Mouse (Mus musculus) heart, embryonic 10.5 days (tissue): Measurements from ENCODE around the gene Tm9sf3. TPM values are rescaled to one million over a fixed set of nuclear protein-coding genes. Genes with fewer than 3 reads are reported as not detected.

ENCODE experiments used
- DNase-seq: peaks from one replicate; pipeline ENCODE4 v3.0.0-alpha.2; 2017; ENCODE audit warnings: low spot score
- H3K27ac ChIP-seq: fragments of 300-500 bp; sonication (generic); 2 replicates; pipeline ENCODE4 v1.5.1; 2016; ENCODE audit warnings: mild to moderate bottlenecking
- H3K27me3 ChIP-seq: fragments of 300-500 bp; sonication (generic); 2 replicates; pipeline ENCODE4 v1.6.1; 2016; ENCODE audit warnings: mild to moderate bottlenecking; ENCODE audit not compliant: poor library complexity, insufficient read depth, severe bottlenecking
- H3K36me3 ChIP-seq: fragments of 300-500 bp; sonication (generic); 2 replicates; pipeline ENCODE4 v1.6.1; 2016; ENCODE audit warnings: mild to moderate bottlenecking, moderate library complexity
- H3K4me1 ChIP-seq: fragments of 300-500 bp; sonication (generic); 2 replicates; pipeline ENCODE4 v1.6.1; 2016; ENCODE audit warnings: mild to moderate bottlenecking
- H3K4me3 ChIP-seq: fragments of 300-500 bp; sonication (generic); 2 replicates; pipeline ENCODE4 v1.5.1; 2016; ENCODE audit warnings: mild to moderate bottlenecking, moderate library complexity
- H3K9me3 ChIP-seq: fragments of 300-500 bp; sonication (generic); 2 replicates; pipeline ENCODE4 v1.6.1; 2016; ENCODE audit warnings: mild to moderate bottlenecking, moderate library complexity
- WGBS: fragments of 180-500 bp; shearing (Covaris S2); methylation state at CpG from one replicate; pipeline ENCODE4 v1.1.7; 2016; 5-methylcytosine and 5-hydroxymethylcytosine counted together
- polyA plus RNA-seq: library from polyadenylated mRNA; unstranded; fragments of >200 nt; fragmentation: Nextera tagmentation; extraction: Ambion mirVana; gene quantifications from 2 replicates; pipeline ENCODE4 v1.2.1, GENCODE M21; 2016

The Tm9sf3 gene
- polyA plus RNA-seq, 1 experiment from 2014 or later: 123 TPM

DNA sequence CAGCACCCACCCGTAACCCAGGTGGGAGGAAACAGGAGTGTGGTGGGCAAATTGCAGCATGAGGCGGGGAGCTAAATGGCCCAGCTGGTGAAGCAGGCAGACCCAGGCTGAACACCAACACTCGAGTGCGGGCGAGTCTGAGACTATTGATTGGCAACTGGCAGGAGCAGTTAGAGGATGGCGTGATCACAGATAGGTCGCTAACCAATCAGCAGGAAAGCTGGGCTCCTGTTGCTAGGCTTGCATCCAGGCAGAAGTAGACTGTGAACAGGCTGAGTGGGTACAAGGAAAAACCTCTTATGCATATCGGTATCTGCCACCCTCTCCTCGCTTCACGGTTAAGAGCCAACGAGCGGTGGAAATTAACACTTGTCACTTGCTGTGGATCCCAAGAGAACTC, 66.2 kb downstream of the Tm9sf3 start:
- 78% methylated on average over 12 of the region's 12 CpGs for WGBS
- H3K9me3 ChIP-seq: no peaks in the 10 kb centered on the region
- no peak overlapping the region for H3K4me3 ChIP-seq
- peaks cover 10% of the 10 kb centered on the region; the same call in 1 of the 2 replicates for H3K27me3 ChIP-seq
- no peaks in the 10 kb centered on the region for H3K4me1 ChIP-seq
- no peaks in the 10 kb centered on the region for H3K36me3 ChIP-seq
- no peak for DNase-seq
- H3K27ac ChIP-seq: no peak overlapping the region

DNA sequence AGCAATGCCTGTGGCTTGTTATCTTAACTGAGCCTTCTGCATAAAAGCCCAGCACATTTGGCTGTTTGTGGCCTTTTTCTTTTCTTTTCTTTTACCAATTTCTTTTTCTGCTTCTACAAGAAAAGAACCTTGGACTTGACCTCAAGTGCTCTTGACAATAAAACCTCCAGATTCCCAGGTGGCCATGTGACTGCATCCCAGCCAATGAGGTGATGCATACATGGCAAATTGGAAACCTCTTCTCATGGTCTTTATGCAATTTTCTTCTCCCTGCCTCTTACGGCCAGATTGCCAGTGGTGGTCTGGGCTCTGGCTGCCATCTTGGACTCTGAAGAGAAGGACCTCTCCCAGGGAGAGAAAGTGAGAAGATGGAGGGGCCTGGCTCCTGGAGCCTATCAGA, 70.4 kb downstream of the Tm9sf3 start:
- Histone ChIP-seq H3K36me3 (no peaks in the 10 kb centered on the region), H3K9me3 (no peaks in the 10 kb centered on the region), H3K27ac (no peak overlapping the region), H3K27me3 (peaks cover 7% of the 10 kb centered on the region; the same call in 1 of the 2 replicates), H3K4me3 (no peak overlapping the region), H3K4me1 (no peaks in the 10 kb centered on the region)
- WGBS: 77% methylated on average over 1 of the region's 1 CpGs
- no peak for DNase-seq

DNA sequence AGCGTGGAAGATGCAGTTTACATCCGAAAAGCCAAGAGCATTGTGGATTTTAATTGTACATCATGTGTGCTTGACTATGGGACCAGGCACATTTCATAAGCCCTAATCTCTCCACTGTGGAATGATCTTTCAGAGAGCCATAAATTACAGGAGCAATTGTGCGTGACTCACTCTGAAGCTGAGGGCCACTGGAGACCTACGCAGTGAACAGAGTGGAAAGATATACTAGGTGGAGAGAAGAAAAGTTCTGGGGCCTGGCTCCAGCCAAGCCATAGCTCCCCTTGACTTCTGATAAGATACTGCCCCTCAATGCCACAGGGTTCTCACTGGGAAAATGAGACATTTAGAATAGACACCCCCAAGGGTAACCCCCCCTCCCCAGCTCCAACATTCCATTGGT, 70.8 kb downstream of the Tm9sf3 start:
- 80% methylated on average over 4 of the region's 4 CpGs for WGBS
- peaks cover 7% of the 10 kb centered on the region; the same call in 1 of the 2 replicates for H3K27me3 ChIP-seq
- no peak for DNase-seq
- no peaks in the 10 kb centered on the region for H3K36me3 ChIP-seq
- no peak overlapping the region for H3K27ac ChIP-seq
- H3K9me3 ChIP-seq: no peaks in the 10 kb centered on the region
- no peaks in the 10 kb centered on the region for H3K4me1 ChIP-seq
- H3K4me3 ChIP-seq: no peak overlapping the region

DNA sequence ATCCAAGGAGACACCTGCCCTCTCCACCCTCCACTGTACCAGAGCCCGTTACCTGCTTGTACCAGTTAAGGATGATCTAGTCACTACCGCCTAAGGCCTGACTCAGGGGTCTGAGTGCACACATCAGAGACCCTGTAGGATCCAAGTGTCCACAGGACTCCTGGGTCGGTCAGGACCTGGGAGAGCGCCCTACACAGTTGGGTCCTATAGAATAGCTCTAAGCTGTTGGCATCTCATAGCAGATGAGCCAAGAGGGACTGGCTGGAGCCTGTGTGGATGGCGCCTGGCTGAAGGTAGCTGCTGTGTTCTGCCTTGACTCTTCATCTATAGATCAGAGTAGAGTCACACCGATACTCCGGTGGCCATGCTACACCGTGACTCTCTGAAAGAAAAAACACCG, 72.1 kb downstream of the Tm9sf3 start:
- Histone ChIP-seq H3K9me3 (no peaks in the 10 kb centered on the region), H3K4me3 (no peak overlapping the region), H3K4me1 (no peaks in the 10 kb centered on the region), H3K36me3 (no peaks in the 10 kb centered on the region), H3K27me3 (peaks cover 7% of the 10 kb centered on the region; the same call in 1 of the 2 replicates), H3K27ac (no peak overlapping the region)
- DNase-seq: no peak
- WGBS: 78% methylated on average over 9 of the region's 9 CpGs

DNA sequence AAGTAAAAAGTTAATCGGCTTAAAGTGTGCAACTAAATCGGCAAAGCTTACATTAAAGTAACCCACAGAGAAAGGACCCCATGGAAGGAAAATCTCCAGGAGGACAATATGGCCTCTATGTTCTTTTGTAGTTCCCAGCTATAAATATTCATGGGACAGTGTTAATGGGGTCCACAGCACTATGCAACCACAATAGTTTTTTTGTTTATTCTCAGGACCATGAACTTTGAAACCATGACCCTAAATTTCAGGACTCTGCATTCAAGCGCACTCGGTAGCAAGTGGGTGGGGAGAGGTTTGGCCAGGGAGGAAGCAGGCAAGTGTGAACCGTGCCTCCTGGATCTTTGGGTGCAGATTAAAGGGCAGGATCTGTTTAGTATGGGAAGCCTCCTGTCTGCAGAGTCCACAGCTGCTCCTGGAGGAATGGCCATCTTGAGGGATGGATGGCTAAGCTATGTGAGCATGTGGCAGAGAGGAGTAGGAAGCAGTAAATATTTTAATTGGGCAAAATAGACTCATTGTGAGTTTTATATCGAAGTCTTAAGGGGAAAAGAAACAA, 72.8 kb downstream of the Tm9sf3 start:
- Histone ChIP-seq H3K4me1 (no peaks in the 10 kb centered on the region), H3K9me3 (no peaks in the 10 kb centered on the region), H3K27me3 (peaks cover 7% of the 10 kb centered on the region; the same call in 1 of the 2 replicates), H3K36me3 (no peaks in the 10 kb centered on the region), H3K4me3 (no peak overlapping the region), H3K27ac (no peak overlapping the region)
- WGBS: 67% methylated on average over 6 of the region's 6 CpGs
- DNase-seq: no peak

DNA sequence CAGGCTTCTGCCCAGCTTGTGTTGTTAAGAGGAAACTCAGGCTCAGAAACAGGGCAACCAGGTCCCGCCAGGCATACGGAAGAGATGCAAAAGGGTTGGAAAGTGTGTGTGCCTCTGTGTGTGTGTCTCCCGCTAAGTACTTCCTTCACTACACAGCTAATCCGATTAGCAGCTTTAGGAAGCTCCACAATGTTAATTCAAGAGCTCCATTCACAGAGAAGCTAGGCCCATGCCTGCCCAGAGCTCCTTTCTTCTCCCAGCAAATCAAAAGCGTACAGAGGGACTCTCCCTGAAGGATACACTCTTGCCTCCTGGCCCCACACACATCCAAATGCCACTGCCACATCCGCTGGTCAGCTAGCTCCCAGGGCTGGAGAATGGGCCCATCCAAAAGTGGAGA, 86.5 kb downstream of the Tm9sf3 start:
- H3K36me3 ChIP-seq: no peaks in the 10 kb centered on the region
- DNase-seq: no peak
- H3K4me1 ChIP-seq: no peaks in the 10 kb centered on the region
- 27% methylated on average over 6 of the region's 6 CpGs for WGBS
- no peaks in the 10 kb centered on the region for H3K9me3 ChIP-seq
- H3K27me3 ChIP-seq: peaks cover 14% of the 10 kb centered on the region
- no peak overlapping the region for H3K4me3 ChIP-seq
- no peak overlapping the region for H3K27ac ChIP-seq

DNA sequence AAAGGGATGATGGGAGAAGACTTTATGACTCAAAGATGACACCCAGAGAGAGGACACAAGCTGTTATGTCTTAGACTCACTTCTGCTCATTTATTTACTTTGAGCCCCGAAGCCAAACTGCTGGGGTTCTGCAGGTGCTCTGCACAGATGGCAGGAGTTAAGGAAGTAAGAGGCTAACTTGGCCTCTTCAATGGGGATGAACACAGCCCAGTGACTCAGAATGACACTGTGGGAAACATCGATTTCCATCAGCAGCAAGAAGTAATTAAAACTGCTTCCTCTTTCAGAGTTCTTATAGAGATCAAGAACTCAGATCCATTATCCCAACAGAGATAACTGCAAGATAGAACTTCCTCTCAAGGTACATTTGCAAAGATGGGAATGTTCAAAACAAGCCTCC, 86.9 kb downstream of the Tm9sf3 start:
- Histone ChIP-seq H3K4me1 (no peaks in the 10 kb centered on the region), H3K27ac (no peak overlapping the region), H3K9me3 (no peaks in the 10 kb centered on the region), H3K27me3 (peaks cover 14% of the 10 kb centered on the region), H3K4me3 (no peak overlapping the region), H3K36me3 (no peaks in the 10 kb centered on the region)
- DNase-seq: no peak
- WGBS: 75% methylated on average over 2 of the region's 2 CpGs

DNA sequence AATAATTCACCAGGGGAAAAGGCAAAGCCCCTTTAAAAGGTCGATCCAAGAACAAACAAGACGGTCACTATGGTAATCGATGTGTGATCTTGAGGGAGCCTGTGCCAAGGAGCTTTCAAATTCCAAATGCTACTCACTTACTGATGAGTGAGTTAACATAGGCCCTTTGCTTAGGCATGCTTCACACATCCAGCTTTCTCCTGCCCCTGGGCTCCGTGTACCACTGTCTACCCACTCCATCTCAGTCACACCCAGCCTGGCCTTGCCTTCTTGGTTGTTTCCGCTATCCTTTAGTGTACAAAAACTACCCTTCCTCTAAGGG, 97.9 kb downstream of the Tm9sf3 start:
- WGBS: 83% methylated on average over 5 of the region's 5 CpGs
- Histone ChIP-seq H3K4me3 (no peak overlapping the region), H3K4me1 (peaks cover 6% of the 10 kb centered on the region; the same call in 1 of the 2 replicates), H3K9me3 (no peaks in the 10 kb centered on the region), H3K27ac (no peak overlapping the region), H3K27me3 (no peaks in the 10 kb centered on the region), H3K36me3 (no peaks in the 10 kb centered on the region)
- no peak for DNase-seq

DNA sequence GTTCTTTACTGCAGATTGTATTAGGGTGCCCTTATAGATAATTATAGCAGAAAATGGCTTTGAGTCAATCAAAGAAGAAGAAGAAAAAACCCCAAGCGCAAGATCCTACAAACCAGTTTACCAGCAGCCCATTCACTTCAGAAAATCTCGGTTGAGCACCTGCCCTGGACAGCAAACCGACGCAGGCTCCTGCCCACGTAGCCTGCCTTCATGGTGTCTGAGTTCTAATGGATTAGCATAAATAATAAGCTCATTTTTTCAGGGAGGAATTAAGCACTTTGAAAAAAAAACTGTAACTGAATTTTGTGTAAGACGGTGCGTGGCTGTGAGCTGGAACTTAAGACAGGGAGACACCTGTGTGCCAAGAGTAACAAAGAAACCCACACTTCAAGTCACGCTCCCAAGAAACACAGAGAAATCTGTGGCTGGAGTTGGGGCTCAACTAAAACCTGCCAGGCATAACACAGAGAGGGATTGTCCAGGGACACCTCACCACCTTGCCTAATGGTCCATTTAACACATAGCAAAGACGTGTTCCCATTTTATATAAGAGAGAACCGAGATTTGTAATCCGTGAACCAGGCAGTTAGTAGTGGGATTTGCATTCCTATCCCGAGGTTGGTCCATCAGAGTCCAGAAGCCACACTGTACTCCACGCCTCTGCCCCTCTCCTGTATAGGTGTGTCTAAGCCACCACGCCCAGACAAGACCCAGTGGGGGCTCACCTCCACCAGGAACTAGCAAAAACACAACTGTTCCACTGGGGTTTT, 98.5 kb downstream of the Tm9sf3 start:
- H3K9me3 ChIP-seq: no peaks in the 10 kb centered on the region
- WGBS: 81% methylated on average over 14 of the region's 14 CpGs

DNA sequence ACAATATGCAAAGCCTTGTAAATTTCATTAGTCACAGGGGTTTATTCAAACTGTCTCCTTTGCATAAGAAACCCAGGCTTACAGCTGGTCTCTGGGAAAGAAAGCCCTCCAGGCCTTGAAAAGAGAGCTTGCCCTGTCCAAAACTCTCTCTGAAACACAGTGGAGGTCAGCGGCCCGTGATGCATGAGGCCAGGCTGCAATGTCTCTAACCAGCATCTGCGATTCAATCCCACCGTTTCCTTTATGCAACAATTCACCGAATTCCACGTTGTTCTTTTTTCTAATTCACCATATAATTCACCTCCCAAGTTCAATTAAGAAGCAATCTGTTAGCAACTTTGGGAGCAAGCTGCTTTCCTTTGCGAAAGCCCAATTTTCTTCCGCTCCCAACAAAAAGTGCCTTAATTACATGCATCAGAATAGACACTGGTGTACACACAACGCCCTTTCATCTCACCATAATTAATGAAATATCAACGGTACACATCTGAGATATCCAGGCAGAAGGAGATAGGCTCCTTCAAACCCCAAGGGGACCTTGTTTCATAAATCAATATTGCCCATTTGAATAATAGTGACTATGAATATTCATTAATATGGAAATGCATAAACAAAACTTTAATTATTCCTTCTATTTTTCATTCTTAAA, 99.2 kb downstream of the Tm9sf3 start:
- H3K36me3 ChIP-seq: no peaks in the 10 kb centered on the region
- no peak overlapping the region for H3K4me3 ChIP-seq
- H3K27me3 ChIP-seq: no peaks in the 10 kb centered on the region
- no peak for DNase-seq
- H3K27ac ChIP-seq: no peak overlapping the region
- peaks cover 13% of the 10 kb centered on the region for H3K4me1 ChIP-seq
- no peaks in the 10 kb centered on the region for H3K9me3 ChIP-seq
- WGBS: 78% methylated on average over 10 of the region's 10 CpGs

More for the DNA sequence above, 98.5 kb downstream of the Tm9sf3 start:
- H3K27ac ChIP-seq: no peak overlapping the region
- no peak overlapping the region for H3K4me3 ChIP-seq
- DNase-seq: no peak
- no peaks in the 10 kb centered on the region for H3K27me3 ChIP-seq
- no peaks in the 10 kb centered on the region for H3K36me3 ChIP-seq
- peaks cover 10% of the 10 kb centered on the region for H3K4me1 ChIP-seq

Other genes starting within 250 kb of the Tm9sf3 start
- gene Dntt, start 234.7 kb downstream of the Tm9sf3 start, polyA plus RNA-seq: 0.06 TPM in 1 of 2 replicates, not detected in the other
- not detected in 2 replicates for gene Opalin, start 186.9 kb downstream of the Tm9sf3 start, polyA plus RNA-seq
- gene Tll2, start 57.2 kb downstream of the Tm9sf3 start, polyA plus RNA-seq: 0.05 TPM in 1 of 2 replicates, not detected in the other
- gene Pik3ap1, start 121.1 kb upstream of the Tm9sf3 start, polyA plus RNA-seq: 0.83 and 1.1 TPM in 2 replicates
- gene Lcor, start 218.6 kb upstream of the Tm9sf3 start, polyA plus RNA-seq: 12.4 and 12.5 TPM in 2 replicates